Mouse (Mus musculus): ENCODE measurements around the gene Gatad2b. TPM values are rescaled to one million over a fixed set of nuclear protein-coding genes. Genes with fewer than 3 reads are reported as not detected.

Gene Gatad2b
- polyA plus RNA-seq, 1 experiment from 2014 or later: 4.7 TPM

DNA sequence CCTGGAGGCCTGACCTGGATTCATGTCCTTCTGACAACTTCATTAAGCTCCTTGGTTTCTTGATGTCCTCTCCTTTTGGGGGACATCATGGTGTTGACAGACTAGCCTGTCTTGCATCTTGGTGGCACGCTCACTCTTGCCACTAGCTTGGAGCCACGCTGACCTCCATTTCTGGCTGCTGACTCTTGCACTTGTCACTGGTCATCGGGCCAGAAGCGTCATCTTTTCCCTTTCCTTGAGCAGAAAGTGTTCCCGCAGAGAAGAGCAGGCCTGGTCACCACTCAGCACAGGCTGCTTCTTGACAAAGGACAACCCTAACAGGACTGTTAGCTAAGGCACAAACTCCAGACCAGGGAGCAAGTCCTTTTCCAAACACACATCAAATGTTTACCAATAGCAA lies 113.4 kb downstream of the Gatad2b start:
- no peak for TF ChIP-seq CTCF (IDR thresholded peaks at IDR 0.05; ENCODE audit: low read depth)
- Histone ChIP-seq H3K9me3 (ENCODE audit: control insufficient read depth) (no peaks in the 10 kb centered on the region), H3K4me3 (ENCODE audit: low read depth, low read length) (no peak overlapping the region), H3K27ac (ENCODE audit: low read depth, low read length) (no peak overlapping the region), H3K36me3 (ENCODE audit: control insufficient read depth, insufficient read depth) (peaks cover 84% of the 10 kb centered on the region), H3K9ac (ENCODE audit: low read depth, low read length) (no peak overlapping the region), H3K4me1 (replicated peaks; ENCODE audit: control insufficient read depth, insufficient read depth, low read length) (no peaks in the 10 kb centered on the region), H3K4me2 (replicated peaks; ENCODE audit: low read depth) (no peak overlapping the region), H3K27me3 (replicated peaks; ENCODE audit: control insufficient read depth, insufficient read depth, low read length) (no peaks in the 10 kb centered on the region)
- 99% methylated on average over 5 of the region's 5 CpGs for WGBS
- no peak for ATAC-seq

DNA sequence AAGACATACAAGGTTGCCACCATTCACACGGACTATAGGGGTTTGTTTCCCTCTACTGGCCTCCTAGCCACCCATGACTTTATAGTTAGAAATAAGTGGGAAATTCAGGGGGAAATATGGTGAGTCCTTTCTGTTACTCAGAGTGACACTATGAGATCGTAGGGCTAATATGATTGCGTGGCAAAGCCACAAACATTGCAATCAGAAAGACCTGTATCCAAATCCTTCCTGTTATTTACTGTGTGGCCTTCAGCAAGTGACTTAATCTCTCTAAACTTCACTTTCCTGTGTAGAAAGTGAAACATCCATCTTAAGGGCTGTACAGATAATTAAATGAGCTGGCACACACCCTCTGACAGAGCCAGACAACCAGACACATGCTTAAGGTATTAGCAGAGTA lies 115.7 kb downstream of the Gatad2b start:
- Histone ChIP-seq H3K9ac (ENCODE audit: low read depth, low read length) (no peak overlapping the region), H3K36me3 (ENCODE audit: control insufficient read depth, insufficient read depth) (peaks cover 72% of the 10 kb centered on the region), H3K27me3 (replicated peaks; ENCODE audit: control insufficient read depth, insufficient read depth, low read length) (no peaks in the 10 kb centered on the region), H3K27ac (ENCODE audit: low read depth, low read length) (no peak overlapping the region), H3K4me3 (ENCODE audit: low read depth, low read length) (no peak overlapping the region), H3K9me3 (ENCODE audit: control insufficient read depth) (no peaks in the 10 kb centered on the region), H3K4me2 (replicated peaks; ENCODE audit: low read depth) (no peak overlapping the region), H3K4me1 (replicated peaks; ENCODE audit: control insufficient read depth, insufficient read depth, low read length) (no peaks in the 10 kb centered on the region)
- 92% methylated on average over 3 of the region's 3 CpGs for WGBS
- no peak for ATAC-seq
- TF ChIP-seq CTCF (IDR thresholded peaks at IDR 0.05; ENCODE audit: low read depth): no peak

DNA sequence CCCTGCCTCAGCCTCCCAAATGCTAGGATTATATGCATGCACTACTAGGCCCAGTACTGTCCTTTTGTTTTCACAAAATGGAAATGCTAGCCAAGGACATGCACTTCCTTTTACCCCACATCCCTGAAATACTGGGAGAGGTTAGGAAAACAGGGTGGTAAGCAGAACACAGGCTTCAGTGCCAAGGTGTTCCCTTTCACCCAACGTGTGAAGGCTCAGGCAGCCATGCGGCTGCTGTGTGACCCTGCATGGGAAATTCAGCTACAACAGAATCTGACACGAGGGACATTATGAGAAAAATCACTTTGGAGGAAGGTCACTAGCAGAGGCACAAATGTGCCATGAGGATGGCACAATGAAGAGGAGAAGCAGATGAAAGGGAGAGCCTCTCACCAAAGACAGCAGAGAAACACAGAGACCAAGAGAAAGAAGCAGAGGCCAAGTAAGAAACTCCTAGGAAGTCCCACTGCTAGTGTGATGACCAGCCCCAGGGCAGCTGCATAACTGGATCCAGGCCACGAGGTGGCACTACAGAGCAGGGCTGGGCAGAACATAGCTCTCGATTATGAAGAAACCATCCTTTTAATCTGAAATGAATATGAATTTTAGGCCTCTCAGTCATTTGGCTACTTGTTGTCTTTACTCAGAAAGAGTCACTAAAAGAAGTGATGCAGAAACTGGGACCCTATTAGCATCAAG lies 119.5 kb downstream of the Gatad2b start:
- Histone ChIP-seq H3K27ac (ENCODE audit: low read depth, low read length) (no peak overlapping the region), H3K4me1 (replicated peaks; ENCODE audit: control insufficient read depth, insufficient read depth, low read length) (no peaks in the 10 kb centered on the region), H3K9me3 (ENCODE audit: control insufficient read depth) (no peaks in the 10 kb centered on the region), H3K4me2 (replicated peaks; ENCODE audit: low read depth) (no peak overlapping the region), H3K4me3 (ENCODE audit: low read depth, low read length) (no peak overlapping the region), H3K27me3 (replicated peaks; ENCODE audit: control insufficient read depth, insufficient read depth, low read length) (no peaks in the 10 kb centered on the region), H3K36me3 (ENCODE audit: control insufficient read depth, insufficient read depth) (peaks cover 69% of the 10 kb centered on the region), H3K9ac (ENCODE audit: low read depth, low read length) (no peak overlapping the region)
- TF ChIP-seq CTCF (IDR thresholded peaks at IDR 0.05; ENCODE audit: low read depth): peak; percentile 95
- 48% methylated on average over 5 of the region's 5 CpGs for WGBS
- no peak for ATAC-seq

DNA sequence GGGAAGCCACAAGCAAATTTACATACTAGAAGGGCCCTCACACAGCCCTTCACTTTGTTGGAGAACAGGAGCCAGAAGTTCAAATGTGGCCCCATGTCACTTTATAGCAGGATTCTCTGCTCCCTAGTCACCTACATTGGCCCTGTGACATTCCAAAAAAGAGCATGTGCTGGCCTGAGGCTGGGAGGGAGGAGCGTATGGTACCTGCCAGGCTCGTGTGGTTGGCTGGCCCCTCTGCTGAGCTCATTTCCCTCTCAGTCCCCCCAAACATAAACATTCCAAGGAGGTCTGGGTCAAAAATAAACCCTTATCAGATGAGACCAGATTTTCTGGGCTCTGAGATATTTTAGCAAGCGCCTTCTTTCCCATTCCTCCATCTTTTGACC lies 120.0 kb downstream of the Gatad2b start:
- no peaks in the 10 kb centered on the region for H3K9me3 ChIP-seq (ENCODE audit: control insufficient read depth)
- ATAC-seq: no peak
- H3K4me3 ChIP-seq (ENCODE audit: low read depth, low read length): no peak overlapping the region
- WGBS: 57% methylated on average over 3 of the region's 3 CpGs
- no peak overlapping the region for H3K4me2 ChIP-seq (replicated peaks; ENCODE audit: low read depth)
- peaks cover 65% of the 10 kb centered on the region for H3K36me3 ChIP-seq (ENCODE audit: control insufficient read depth, insufficient read depth)
- H3K27ac ChIP-seq (ENCODE audit: low read depth, low read length): no peak overlapping the region
- TF ChIP-seq CTCF (IDR thresholded peaks at IDR 0.05; ENCODE audit: low read depth): no peak
- no peaks in the 10 kb centered on the region for H3K4me1 ChIP-seq (replicated peaks; ENCODE audit: control insufficient read depth, insufficient read depth, low read length)
- no peak overlapping the region for H3K9ac ChIP-seq (ENCODE audit: low read depth, low read length)
- H3K27me3 ChIP-seq (replicated peaks; ENCODE audit: control insufficient read depth, insufficient read depth, low read length): no peaks in the 10 kb centered on the region

Small RNA genes lying within 50 kb of the gene (microRNA-seq; reads per million reads assigned to microRNA genes)
- gene Mir7012: not detected

Other genes with a start within 250 kb of the Gatad2b start
- 128 and 130 TPM in 2 replicates for gene 4933434E20Rik, start 241.5 kb upstream of the Gatad2b start, polyA plus RNA-seq (2015; fragmentation: Nextera tagmentation; extraction: Ambion mirVana)
- 112 and 117 TPM in 2 replicates for gene Ubap2l, start 240.6 kb upstream of the Gatad2b start, polyA plus RNA-seq (2015; fragmentation: Nextera tagmentation; extraction: Ambion mirVana)
- 311 and 332 TPM in 2 replicates for gene Tpm3, start 220.5 kb upstream of the Gatad2b start, polyA plus RNA-seq (2015; fragmentation: Nextera tagmentation; extraction: Ambion mirVana)
- gene Nup210l, start 189.0 kb upstream of the Gatad2b start, polyA plus RNA-seq (2015; fragmentation: Nextera tagmentation; extraction: Ambion mirVana): 0.03 TPM in 1 of 2 replicates, not detected in the other
- 1,181 and 1,228 TPM in 2 replicates for gene Rps27, start 79.5 kb upstream of the Gatad2b start, polyA plus RNA-seq (2015; fragmentation: Nextera tagmentation; extraction: Ambion mirVana)
- 22.7 and 23.1 TPM in 2 replicates for gene Rab13, start 79.5 kb upstream of the Gatad2b start, polyA plus RNA-seq (2015; fragmentation: Nextera tagmentation; extraction: Ambion mirVana)
- gene Jtb, start 61.6 kb upstream of the Gatad2b start, polyA plus RNA-seq (2015; fragmentation: Nextera tagmentation; extraction: Ambion mirVana): 169 and 172 TPM in 2 replicates
- 7.5 and 8.6 TPM in 2 replicates for gene Creb3l4, start 49.7 kb upstream of the Gatad2b start, polyA plus RNA-seq (2015; fragmentation: Nextera tagmentation; extraction: Ambion mirVana)
- gene Slc39a1, start 45.0 kb upstream of the Gatad2b start, polyA plus RNA-seq (2015; fragmentation: Nextera tagmentation; extraction: Ambion mirVana): 153 and 158 TPM in 2 replicates
- 12.2 and 14.9 TPM in 2 replicates for gene Crtc2, start 39.0 kb upstream of the Gatad2b start, polyA plus RNA-seq (2015; fragmentation: Nextera tagmentation; extraction: Ambion mirVana)
- gene Dennd4b, start 28.0 kb upstream of the Gatad2b start, polyA plus RNA-seq (2015; fragmentation: Nextera tagmentation; extraction: Ambion mirVana): 0.93 and 0.94 TPM in 2 replicates
- 2.5 and 2.9 TPM in 2 replicates for gene Slc27a3, start 96.8 kb downstream of the Gatad2b start, polyA plus RNA-seq (2015; fragmentation: Nextera tagmentation; extraction: Ambion mirVana)
- 8.8 and 9.7 TPM in 2 replicates for gene Ints3, start 140.4 kb downstream of the Gatad2b start, polyA plus RNA-seq (2015; fragmentation: Nextera tagmentation; extraction: Ambion mirVana)
- gene Npr1, start 172.7 kb downstream of the Gatad2b start, polyA plus RNA-seq (2015; fragmentation: Nextera tagmentation; extraction: Ambion mirVana): 3.4 and 4.2 TPM in 2 replicates
- 38.3 and 40.7 TPM in 2 replicates for gene Ilf2, start 182.9 kb downstream of the Gatad2b start, polyA plus RNA-seq (2015; fragmentation: Nextera tagmentation; extraction: Ambion mirVana)
- 53.1 and 53.9 TPM in 2 replicates for gene Snapin, start 197.9 kb downstream of the Gatad2b start, polyA plus RNA-seq (2015; fragmentation: Nextera tagmentation; extraction: Ambion mirVana)
- gene Chtop, start 216.3 kb downstream of the Gatad2b start, polyA plus RNA-seq (2015; fragmentation: Nextera tagmentation; extraction: Ambion mirVana): 61.3 and 63.7 TPM in 2 replicates
- 1,091 and 1,109 TPM in 2 replicates for gene S100a1, start 221.2 kb downstream of the Gatad2b start, polyA plus RNA-seq (2015; fragmentation: Nextera tagmentation; extraction: Ambion mirVana)
- gene S100a13, start 221.3 kb downstream of the Gatad2b start, polyA plus RNA-seq (2015; fragmentation: Nextera tagmentation; extraction: Ambion mirVana): 70.3 and 78.7 TPM in 2 replicates
- 0.61 and 1.1 TPM in 2 replicates for gene S100a14, start 233.7 kb downstream of the Gatad2b start, polyA plus RNA-seq (2015; fragmentation: Nextera tagmentation; extraction: Ambion mirVana)
- 61.6 and 69.1 TPM in 2 replicates for gene S100a16, start 244.1 kb downstream of the Gatad2b start, polyA plus RNA-seq (2015; fragmentation: Nextera tagmentation; extraction: Ambion mirVana)